Mouse (Mus musculus): Measurements from ENCODE around the gene Vangl2.

DNA sequence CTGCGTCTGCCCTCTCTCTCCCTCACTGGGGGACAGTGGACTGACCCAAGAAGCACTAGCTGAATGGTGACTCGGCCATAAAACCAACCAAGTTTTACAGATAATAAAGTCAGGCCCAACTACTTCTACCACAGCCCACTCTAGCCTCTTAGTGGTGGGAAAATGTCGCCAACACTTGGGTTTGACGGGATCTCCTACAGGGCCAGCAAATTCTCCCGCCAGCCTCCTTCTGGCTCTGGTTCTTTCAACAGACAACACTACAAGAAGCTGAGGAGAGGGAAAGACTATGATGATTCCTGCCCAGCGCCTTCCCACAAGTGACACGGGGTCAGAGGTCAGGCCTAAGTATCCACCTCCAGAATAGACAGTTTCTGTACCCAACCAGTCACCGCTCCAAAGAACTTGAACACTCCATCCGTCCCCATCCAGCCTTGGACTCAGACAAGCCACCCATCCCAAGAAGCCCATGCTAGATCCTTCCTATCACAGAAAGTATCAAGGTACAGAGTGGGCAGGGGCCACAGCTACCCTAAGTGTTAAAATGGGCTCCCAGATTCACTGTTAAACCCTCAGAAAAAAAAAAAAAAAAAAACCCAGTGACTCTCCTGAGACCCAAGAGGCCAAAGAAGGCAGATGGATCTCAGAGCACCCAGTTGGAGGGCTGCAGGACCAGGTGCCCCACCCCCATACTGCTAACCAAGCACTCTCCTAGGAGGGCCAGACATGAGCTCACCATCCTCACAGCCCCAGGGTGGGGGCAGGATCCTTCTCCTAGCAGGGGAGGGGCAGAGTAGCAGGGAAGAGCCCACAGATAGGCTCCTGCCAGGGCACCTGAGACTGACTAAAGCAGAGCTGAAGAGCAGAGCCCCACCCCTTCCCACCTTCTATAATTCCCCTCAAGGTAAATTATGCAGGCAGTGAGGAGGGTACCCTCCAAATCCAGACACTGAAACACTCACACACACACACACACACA, 9.6 kb downstream of the Vangl2 start:
- TF ChIP-seq CTCF (IDR thresholded peaks at IDR 0.05; ENCODE audit: extremely low read depth, insufficient read depth, low read length) (no peak), POLR2A (IDR thresholded peaks at IDR 0.05; ENCODE audit: extremely low read depth, insufficient read depth, low read length) (no peak)

Measured in cortical plate, adult 2 months (tissue).